Mouse (Mus musculus) lung, adult 10 weeks (tissue): ENCODE data around the gene Cd209c. TPM values are rescaled to one million over a fixed set of nuclear protein-coding genes. Genes with fewer than 3 reads are reported as not detected.

Source experiments
- polyA plus RNA-seq: library from polyadenylated mRNA; stranded (reverse); fragments of 350-450 nt; fragmentation: Illumina TruSeq; extraction: RNeasy Lipid Tissue Mini Kit (QIAGEN cat#74804); gene quantifications from one replicate; pipeline ENCODE4 v1.2.3, GENCODE M21; 2014; ENCODE audit warnings: low read depth, low replicate concordance; ENCODE audit not compliant: insufficient read depth

Gene Cd209c
- polyA plus RNA-seq: 1.1 TPM

DNA sequence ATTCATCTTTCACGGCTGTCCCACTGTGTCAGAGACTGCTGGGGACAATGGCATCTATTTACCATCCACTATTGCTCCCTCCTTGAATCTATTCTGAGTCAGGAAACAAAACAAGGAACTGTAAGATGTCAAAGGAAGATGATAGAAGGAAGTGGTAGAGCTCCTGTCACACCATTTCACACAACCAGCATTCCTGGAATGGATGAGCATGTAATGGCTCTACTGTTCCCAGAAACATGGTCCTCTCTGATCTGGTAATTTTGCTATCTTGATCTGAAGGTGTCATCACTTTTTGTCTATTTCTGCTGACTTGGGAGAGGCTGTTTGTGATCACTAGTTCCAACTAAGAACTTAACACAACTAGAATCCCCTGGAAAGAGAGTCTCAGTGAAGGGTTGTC is at the start of gene Cd209c:
Gene Cd209c, minus strand, starts transcription at position 101 of the 400 bp plus-strand sequence.

DNA sequence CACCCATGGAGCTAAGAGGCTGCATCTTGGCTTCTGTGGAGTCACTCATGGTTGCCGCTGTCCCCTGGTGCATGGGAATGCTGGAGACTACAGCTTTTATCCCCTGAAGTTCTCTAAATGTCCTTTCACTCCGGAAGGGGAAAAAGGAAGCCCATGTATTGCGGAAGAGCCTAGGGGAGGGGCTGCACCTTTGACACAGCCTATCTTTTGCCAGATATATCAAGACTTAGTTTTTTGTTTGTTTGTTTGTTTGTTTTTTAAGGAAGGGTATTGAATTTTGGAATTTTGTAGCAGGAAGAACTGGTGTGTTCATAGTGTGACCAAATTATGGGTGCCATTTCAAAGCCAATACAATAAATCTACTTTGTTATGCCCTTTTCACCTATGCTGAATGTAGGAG is 27.8 kb downstream of the Cd209c start, which contains the start of gene Cd209b:
Gene Cd209b, minus strand, starts transcription at position 101 of the 400 bp plus-strand sequence.

Other genes starting within 250 kb of the Cd209c start
- 1.3 TPM for gene Clec4g, start 234.1 kb downstream of the Cd209c start, polyA plus RNA-seq
- 15.2 TPM for gene Cd209a, start 205.8 kb downstream of the Cd209c start, polyA plus RNA-seq
- 0.12 TPM for gene Cd209e, start 100.4 kb downstream of the Cd209c start, polyA plus RNA-seq
- 3.7 TPM for gene Cd209d, start 76.2 kb downstream of the Cd209c start, polyA plus RNA-seq
- gene Cd209b, start 27.9 kb downstream of the Cd209c start, polyA plus RNA-seq: 1.6 TPM
- 9.0 TPM for gene Cd209f, start 151.1 kb upstream of the Cd209c start, polyA plus RNA-seq
- gene Cd209g, start 179.4 kb upstream of the Cd209c start, polyA plus RNA-seq: 3.0 TPM
- 7.3 TPM for gene Evi5l, start 211.8 kb upstream of the Cd209c start, polyA plus RNA-seq